Mouse (Mus musculus): ENCODE results near the gene Btnl6. TPM values are rescaled to one million over a fixed set of nuclear protein-coding genes. Genes with fewer than 3 reads are reported as not detected.

Gene Btnl6
- polyA plus RNA-seq, 1 experiment from 2014 or later, result not detected

Other genes starting within 250 kb of the Btnl6 start
- 0.50 TPM in 1 of 2 replicates, not detected in the other for gene H2-Aa, start 229.5 kb downstream of the Btnl6 start, polyA plus RNA-seq (2016; fragmentation: Nextera tagmentation; extraction: Ambion mirVana)
- gene H2-Eb1, start 211.5 kb downstream of the Btnl6 start, polyA plus RNA-seq (2016; fragmentation: Nextera tagmentation; extraction: Ambion mirVana), result 1.0 and 2.0 TPM in 2 replicates
- gene H2-Eb2, start 191.7 kb downstream of the Btnl6 start, polyA plus RNA-seq (2016; fragmentation: Nextera tagmentation; extraction: Ambion mirVana), result 0.12 and 0.18 TPM in 2 replicates
- gene Btnl2, start 162.5 kb downstream of the Btnl6 start, polyA plus RNA-seq (2016; fragmentation: Nextera tagmentation; extraction: Ambion mirVana), result not detected in 2 replicates
- not detected in 2 replicates for gene Btnl1, start 140.2 kb downstream of the Btnl6 start, polyA plus RNA-seq (2016; fragmentation: Nextera tagmentation; extraction: Ambion mirVana)
- 0.40 and 1.3 TPM in 2 replicates for gene BC051142, start 118.5 kb downstream of the Btnl6 start, polyA plus RNA-seq (2016; fragmentation: Nextera tagmentation; extraction: Ambion mirVana)
- gene Btnl4, start 40.0 kb downstream of the Btnl6 start, polyA plus RNA-seq (2016; fragmentation: Nextera tagmentation; extraction: Ambion mirVana), result not detected in 2 replicates
- gene Notch4, start 46.9 kb upstream of the Btnl6 start, polyA plus RNA-seq (2016; fragmentation: Nextera tagmentation; extraction: Ambion mirVana), result 4.9 and 6.3 TPM in 2 replicates
- gene Gpsm3, start 72.5 kb upstream of the Btnl6 start, polyA plus RNA-seq (2016; fragmentation: Nextera tagmentation; extraction: Ambion mirVana), result 2.6 and 3.8 TPM in 2 replicates
- gene Pbx2, start 73.9 kb upstream of the Btnl6 start, polyA plus RNA-seq (2016; fragmentation: Nextera tagmentation; extraction: Ambion mirVana), result 24.6 and 26.6 TPM in 2 replicates
- gene Ager, start 80.5 kb upstream of the Btnl6 start, polyA plus RNA-seq (2016; fragmentation: Nextera tagmentation; extraction: Ambion mirVana), result 2.8 and 3.5 TPM in 2 replicates
- 143 and 145 TPM in 2 replicates for gene Rnf5, start 86.3 kb upstream of the Btnl6 start, polyA plus RNA-seq (2016; fragmentation: Nextera tagmentation; extraction: Ambion mirVana)
- 50.5 and 53.4 TPM in 2 replicates for gene Agpat1, start 86.9 kb upstream of the Btnl6 start, polyA plus RNA-seq (2016; fragmentation: Nextera tagmentation; extraction: Ambion mirVana)
- gene Egfl8, start 98.6 kb upstream of the Btnl6 start, polyA plus RNA-seq (2016; fragmentation: Nextera tagmentation; extraction: Ambion mirVana), result 3.0 and 3.4 TPM in 2 replicates
- gene Ppt2, start 111.2 kb upstream of the Btnl6 start, polyA plus RNA-seq (2016; fragmentation: Nextera tagmentation; extraction: Ambion mirVana), result 15.9 and 17.6 TPM in 2 replicates
- gene Prrt1, start 112.2 kb upstream of the Btnl6 start, polyA plus RNA-seq (2016; fragmentation: Nextera tagmentation; extraction: Ambion mirVana), result 0.20 and 0.28 TPM in 2 replicates
- 14.0 and 19.5 TPM in 2 replicates for gene Fkbpl, start 127.4 kb upstream of the Btnl6 start, polyA plus RNA-seq (2016; fragmentation: Nextera tagmentation; extraction: Ambion mirVana)
- gene Atf6b, start 129.8 kb upstream of the Btnl6 start, polyA plus RNA-seq (2016; fragmentation: Nextera tagmentation; extraction: Ambion mirVana), result 94.8 and 103 TPM in 2 replicates
- gene Tnxb, start 153.2 kb upstream of the Btnl6 start, polyA plus RNA-seq (2016; fragmentation: Nextera tagmentation; extraction: Ambion mirVana), result not detected in 2 replicates
- not detected in 2 replicates for gene C4b, start 226.5 kb upstream of the Btnl6 start, polyA plus RNA-seq (2016; fragmentation: Nextera tagmentation; extraction: Ambion mirVana)